Mouse (Mus musculus): ENCODE data around the gene Rnf157. TPM values are rescaled to one million over a fixed set of nuclear protein-coding genes. Genes with fewer than 3 reads are reported as not detected.
"Not testable (repeated sequence)": the region's sequence is repeated elsewhere in the genome, so short reads cannot be mapped to it uniquely, and the experiment has no call there.

Gene Rnf157
- polyA plus RNA-seq, 2 experiments = 17.3 to 20.1 TPM

DNA sequence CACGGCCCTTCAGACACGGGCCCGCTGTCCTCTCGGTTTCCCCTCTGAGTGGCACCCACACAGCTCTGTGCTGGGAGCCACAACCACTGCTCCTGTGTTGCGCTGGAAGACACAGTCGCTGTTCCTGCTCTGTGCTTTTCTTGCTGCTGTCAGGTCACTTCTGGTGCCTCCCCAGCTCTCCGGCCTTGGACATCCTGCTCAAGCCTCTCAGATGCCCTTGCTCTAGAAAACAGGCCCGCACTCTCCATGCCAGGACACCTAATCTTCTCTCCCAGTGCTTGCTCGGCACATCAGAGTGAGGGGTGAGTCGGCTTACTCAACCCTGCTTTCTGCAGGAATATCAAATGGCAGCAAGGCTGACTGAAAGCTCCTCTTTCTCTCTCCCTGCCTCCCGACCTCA lies 28.7 kb downstream of the Rnf157 start:
- H3K36me3 ChIP-seq (ENCODE audit: control insufficient read depth, insufficient read depth, low read length) = peaks cover 10% of the 10 kb centered on the region; the same call in 1 of the 2 replicates
- no peak overlapping the region for H3K4me3 ChIP-seq (replicated peaks; ENCODE audit: low read length)
- no peak overlapping the region for H3K27ac ChIP-seq (replicated peaks; ENCODE audit: low read depth, low read length)
- 77% methylated on average over 11 of the region's 11 CpGs for WGBS
- DNase-seq (ENCODE audit: low spot score) (no peak), ATAC-seq (ENCODE audit: low FRiP score, low read depth) (no peak)
- no peaks in the 10 kb centered on the region for H3K27me3 ChIP-seq (ENCODE audit: control insufficient read depth, insufficient read depth, low read length)
- no peak overlapping the region for H3K4me2 ChIP-seq (replicated peaks; ENCODE audit: low read depth, low read length, severe bottlenecking)
- no peak overlapping the region for H3K9ac ChIP-seq (ENCODE audit: low read depth, low read length, severe bottlenecking)
- no peak for TF ChIP-seq POLR2A (IDR thresholded peaks at IDR 0.05; ENCODE audit: borderline replicate concordance, extremely low read depth, insufficient read depth, insufficient read length)
- no peaks in the 10 kb centered on the region for H3K9me3 ChIP-seq (ENCODE audit: control insufficient read depth, low read length)
- H3K4me1 ChIP-seq (ENCODE audit: control insufficient read depth, insufficient read depth, low read length) = peaks cover 15% of the 10 kb centered on the region

DNA sequence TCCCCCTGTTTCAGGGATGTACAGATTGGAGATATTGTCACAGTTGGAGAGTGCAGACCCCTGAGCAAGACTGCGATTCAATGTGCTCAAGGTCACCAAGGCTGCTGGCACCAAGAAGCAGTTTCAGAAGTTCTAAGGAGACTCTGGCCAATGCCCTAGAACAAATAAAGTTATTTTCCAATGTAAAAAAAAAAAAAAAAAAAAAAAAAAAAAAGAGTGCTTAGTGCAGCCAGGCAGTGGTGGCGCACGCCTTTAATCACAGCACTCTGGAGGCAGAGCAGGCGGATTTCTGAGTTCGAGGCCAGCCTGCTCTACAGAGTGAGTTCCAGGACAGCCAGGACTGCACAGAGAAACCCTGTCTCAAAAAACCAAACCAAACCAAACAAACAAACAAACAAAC lies 29.8 kb downstream of the Rnf157 start:
- not testable (repeated sequence) for H3K27me3 ChIP-seq (ENCODE audit: control insufficient read depth, insufficient read depth, low read length); H3K9ac ChIP-seq (ENCODE audit: low read depth, low read length, severe bottlenecking); H3K27ac ChIP-seq (replicated peaks; ENCODE audit: low read depth, low read length); ATAC-seq (ENCODE audit: low FRiP score, low read depth); H3K9me3 ChIP-seq (ENCODE audit: control insufficient read depth, low read length); H3K4me3 ChIP-seq (replicated peaks; ENCODE audit: low read length); DNase-seq (ENCODE audit: low spot score); H3K4me2 ChIP-seq (replicated peaks; ENCODE audit: low read depth, low read length, severe bottlenecking)
- 86% methylated on average over 5 of the region's 5 CpGs for WGBS
- peaks cover 15% of the 10 kb centered on the region for H3K4me1 ChIP-seq (ENCODE audit: control insufficient read depth, insufficient read depth, low read length)
- peaks cover 10% of the 10 kb centered on the region; the same call in 1 of the 2 replicates for H3K36me3 ChIP-seq (ENCODE audit: control insufficient read depth, insufficient read depth, low read length)

DNA sequence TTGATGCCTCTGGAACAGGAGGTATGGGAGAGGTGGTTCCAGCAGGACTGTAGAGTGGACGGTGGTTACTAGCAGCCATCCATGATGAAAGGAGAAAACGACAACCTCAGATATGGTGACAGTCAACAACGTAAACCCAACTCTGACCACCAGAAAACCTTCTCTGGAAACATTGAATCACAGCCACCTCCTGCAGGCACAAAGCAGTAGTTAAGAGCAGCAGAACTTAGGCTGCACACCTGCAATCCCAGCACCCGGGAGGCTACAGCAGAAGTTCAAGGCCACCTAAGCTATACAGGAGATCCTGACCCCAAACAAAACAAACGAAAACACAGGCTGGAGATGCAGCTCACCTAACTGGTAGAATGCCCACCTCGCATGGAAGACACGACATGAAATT lies 32.1 kb downstream of the Rnf157 start:
- H3K27me3 ChIP-seq (ENCODE audit: control insufficient read depth, insufficient read depth, low read length) = no peaks in the 10 kb centered on the region
- no peaks in the 10 kb centered on the region for H3K4me1 ChIP-seq (ENCODE audit: control insufficient read depth, insufficient read depth, low read length)
- peaks cover 10% of the 10 kb centered on the region for H3K36me3 ChIP-seq (ENCODE audit: control insufficient read depth, insufficient read depth, low read length)
- no peak overlapping the region for H3K9ac ChIP-seq (ENCODE audit: low read depth, low read length, severe bottlenecking)
- no peak overlapping the region for H3K4me2 ChIP-seq (replicated peaks; ENCODE audit: low read depth, low read length, severe bottlenecking)
- no peaks in the 10 kb centered on the region for H3K9me3 ChIP-seq (ENCODE audit: control insufficient read depth, low read length)
- no peak for TF ChIP-seq POLR2A (IDR thresholded peaks at IDR 0.05; ENCODE audit: borderline replicate concordance, extremely low read depth, insufficient read depth, insufficient read length)
- H3K4me3 ChIP-seq (replicated peaks; ENCODE audit: low read length) = no peak overlapping the region
- WGBS = 83% methylated on average over 7 of the region's 7 CpGs
- ATAC-seq (ENCODE audit: low FRiP score, low read depth) (no peak), DNase-seq (ENCODE audit: low spot score) (no peak)
- H3K27ac ChIP-seq (replicated peaks; ENCODE audit: low read depth, low read length) = no peak overlapping the region

DNA sequence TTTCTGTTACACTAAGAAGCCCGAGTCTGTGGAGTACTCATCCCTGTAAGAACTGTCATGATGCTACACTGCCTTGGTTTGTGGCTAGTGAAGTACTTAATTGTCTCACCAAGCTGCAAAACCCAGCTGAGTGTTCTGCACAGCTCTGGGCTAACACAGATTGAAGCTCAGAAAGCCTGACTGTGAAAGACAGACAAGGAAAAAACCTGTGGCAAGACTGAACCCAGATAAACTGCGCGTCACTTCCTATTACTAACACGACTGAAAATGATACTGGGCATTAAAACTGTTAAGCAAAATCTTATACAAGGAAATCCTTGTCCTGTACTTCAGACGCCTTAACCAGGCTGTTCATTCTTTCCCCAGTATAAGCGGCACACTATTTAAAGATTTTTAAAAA lies 33.3 kb downstream of the Rnf157 start:
- no peak for ATAC-seq (ENCODE audit: low FRiP score, low read depth)
- 80% methylated on average over 6 of the region's 6 CpGs for WGBS
- Histone ChIP-seq H3K27me3 (ENCODE audit: control insufficient read depth, insufficient read depth, low read length) (no peaks in the 10 kb centered on the region), H3K4me3 (replicated peaks; ENCODE audit: low read length) (no peak overlapping the region), H3K9ac (ENCODE audit: low read depth, low read length, severe bottlenecking) (no peak overlapping the region), H3K4me2 (replicated peaks; ENCODE audit: low read depth, low read length, severe bottlenecking) (no peak overlapping the region), H3K36me3 (ENCODE audit: control insufficient read depth, insufficient read depth, low read length) (peaks cover 10% of the 10 kb centered on the region), H3K9me3 (ENCODE audit: control insufficient read depth, low read length) (no peaks in the 10 kb centered on the region), H3K27ac (replicated peaks; ENCODE audit: low read depth, low read length) (no peak overlapping the region), H3K4me1 (ENCODE audit: control insufficient read depth, insufficient read depth, low read length) (no peaks in the 10 kb centered on the region)
- no peak for DNase-seq (ENCODE audit: low spot score)
- no peak for TF ChIP-seq POLR2A (IDR thresholded peaks at IDR 0.05; ENCODE audit: borderline replicate concordance, extremely low read depth, insufficient read depth, insufficient read length)

DNA sequence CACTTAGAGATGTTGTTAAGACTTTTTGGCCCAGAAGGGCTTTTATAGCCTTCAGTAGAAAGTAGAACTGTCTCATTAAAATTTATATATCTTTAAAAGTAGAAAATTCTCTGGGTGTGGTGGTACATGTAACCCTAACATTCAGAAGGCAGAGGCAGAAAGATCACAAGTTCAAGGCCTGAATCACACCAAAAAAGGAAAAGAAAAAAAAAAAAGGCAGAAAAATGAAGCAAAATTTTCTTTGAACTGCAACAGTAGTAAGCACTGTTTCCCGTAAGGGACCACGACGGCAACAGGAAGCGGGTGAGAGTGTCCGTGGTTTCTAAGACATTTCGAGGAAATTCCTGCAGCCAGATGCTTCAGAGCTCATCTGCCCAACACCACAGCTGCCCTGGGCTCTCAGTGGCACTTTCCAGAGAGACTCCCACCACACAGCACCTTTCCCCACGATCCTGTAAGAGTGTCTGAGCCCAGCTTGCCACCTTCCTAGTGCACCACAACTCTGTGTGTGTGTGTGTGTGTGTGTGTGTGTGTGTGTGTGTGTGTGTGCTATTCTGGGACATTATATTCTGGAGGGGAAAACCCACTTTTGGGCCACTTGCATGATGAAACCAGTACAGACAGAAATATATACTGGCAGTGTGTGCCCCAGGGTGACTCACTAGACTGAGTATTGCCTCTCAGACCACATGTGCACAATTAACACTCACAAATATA lies 35.7 kb downstream of the Rnf157 start:
- no peaks in the 10 kb centered on the region for H3K9me3 ChIP-seq (ENCODE audit: control insufficient read depth, low read length)

More for the DNA sequence above, 35.7 kb downstream of the Rnf157 start:
- Histone ChIP-seq H3K36me3 (ENCODE audit: control insufficient read depth, insufficient read depth, low read length) (peaks cover 4% of the 10 kb centered on the region), H3K27ac (replicated peaks; ENCODE audit: low read depth, low read length) (no peak overlapping the region), H3K27me3 (ENCODE audit: control insufficient read depth, insufficient read depth, low read length) (no peaks in the 10 kb centered on the region), H3K4me2 (replicated peaks; ENCODE audit: low read depth, low read length, severe bottlenecking) (no peak overlapping the region), H3K9ac (ENCODE audit: low read depth, low read length, severe bottlenecking) (no peak overlapping the region), H3K4me1 (ENCODE audit: control insufficient read depth, insufficient read depth, low read length) (no peaks in the 10 kb centered on the region), H3K4me3 (replicated peaks; ENCODE audit: low read length) (no peak overlapping the region)
- ATAC-seq (ENCODE audit: low FRiP score, low read depth) (no peak), DNase-seq (ENCODE audit: low spot score) (no peak)
- no peak for TF ChIP-seq POLR2A (IDR thresholded peaks at IDR 0.05; ENCODE audit: borderline replicate concordance, extremely low read depth, insufficient read depth, insufficient read length)
- WGBS = 56% methylated on average over 7 of the region's 7 CpGs
